Mouse (Mus musculus): ENCODE results near the gene Daam2. TPM values are rescaled to one million over a fixed set of nuclear protein-coding genes. Genes with fewer than 3 reads are reported as not detected.
"Not testable (repeated sequence)": the region's sequence is repeated elsewhere in the genome, so short reads cannot be mapped to it uniquely, and the experiment has no call there.

Gene Daam2
- polyA plus RNA-seq, 1 experiment from 2014 or later: 3.1 TPM

DNA sequence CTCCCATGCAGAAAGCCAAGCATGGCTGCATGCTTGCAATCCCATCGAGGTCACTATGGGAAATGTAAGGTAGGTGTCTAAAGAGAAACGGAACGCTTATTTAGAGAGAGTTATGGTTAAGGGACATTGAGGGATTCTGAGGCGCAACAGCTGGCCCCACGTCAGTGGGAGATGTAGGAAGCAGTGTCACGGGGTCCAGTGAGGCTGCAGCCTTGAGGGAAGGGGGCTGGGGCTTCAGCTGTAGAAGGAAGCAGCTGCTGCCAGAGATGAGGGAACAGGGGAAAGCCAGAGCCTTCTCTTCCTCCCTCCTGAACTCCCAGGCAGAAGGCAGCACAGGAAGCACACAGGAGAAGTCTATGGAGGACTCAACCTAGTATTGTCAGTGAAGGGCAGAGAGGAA, 113.2 kb downstream of the Daam2 start:
- peaks cover 22% of the 10 kb centered on the region for H3K36me3 ChIP-seq (replicated peaks; ENCODE audit: control insufficient read depth, insufficient read depth)
- no peak overlapping the region for H3K27ac ChIP-seq
- no peak overlapping the region for H3K4me3 ChIP-seq (replicated peaks; ENCODE audit: low read length)
- no peak for DNase-seq (ENCODE audit: low spot score)
- 91% methylated on average over 6 of the region's 6 CpGs for WGBS
- no peaks in the 10 kb centered on the region for H3K4me1 ChIP-seq (replicated peaks; ENCODE audit: control insufficient read depth, insufficient read depth, low read length)
- H3K27me3 ChIP-seq (ENCODE audit: control insufficient read depth, insufficient read depth, low read length): no peaks in the 10 kb centered on the region
- ATAC-seq (ENCODE audit: low FRiP score): no peak
- no peak overlapping the region for H3K9ac ChIP-seq
- no peaks in the 10 kb centered on the region for H3K9me3 ChIP-seq (ENCODE audit: control insufficient read depth, low read length)
- H3K4me2 ChIP-seq (replicated peaks): no peak overlapping the region

- H3K27me3 ChIP-seq (ENCODE audit: control insufficient read depth, insufficient read depth, low read length): no peaks in the 10 kb centered on the region
- no peaks in the 10 kb centered on the region for H3K4me1 ChIP-seq (replicated peaks; ENCODE audit: control insufficient read depth, insufficient read depth, low read length)
- H3K9ac ChIP-seq: no peak overlapping the region
- DNase-seq (ENCODE audit: low spot score): no peak
- H3K4me2 ChIP-seq (replicated peaks): no peak overlapping the region
- peaks cover 19% of the 10 kb centered on the region for H3K36me3 ChIP-seq (replicated peaks; ENCODE audit: control insufficient read depth, insufficient read depth)
- WGBS: 90% methylated on average over 8 of the region's 8 CpGs
- no peak overlapping the region for H3K27ac ChIP-seq
- H3K4me3 ChIP-seq (replicated peaks; ENCODE audit: low read length): no peak overlapping the region
- ATAC-seq (ENCODE audit: low FRiP score): no peak
- no peaks in the 10 kb centered on the region for H3K9me3 ChIP-seq (ENCODE audit: control insufficient read depth, low read length)
Measured at GRCm38 (mm10) chr17:49449230-49449608, 114.9 kb downstream of the Daam2 start.

GRCm38 (mm10) chr17:49448570-49449229, 115.4 kb downstream of the Daam2 start:
- WGBS: 79% methylated on average over 8 of the region's 9 CpGs
- H3K4me3 ChIP-seq (replicated peaks; ENCODE audit: low read length): no peak overlapping the region
- H3K9me3 ChIP-seq (ENCODE audit: control insufficient read depth, low read length): no peaks in the 10 kb centered on the region
- DNase-seq (ENCODE audit: low spot score) (no peak), ATAC-seq (ENCODE audit: low FRiP score) (no peak)
- no peak overlapping the region for H3K27ac ChIP-seq
- H3K27me3 ChIP-seq (ENCODE audit: control insufficient read depth, insufficient read depth, low read length): no peaks in the 10 kb centered on the region
- H3K36me3 ChIP-seq (replicated peaks; ENCODE audit: control insufficient read depth, insufficient read depth): peaks cover 14% of the 10 kb centered on the region
- no peaks in the 10 kb centered on the region for H3K4me1 ChIP-seq (replicated peaks; ENCODE audit: control insufficient read depth, insufficient read depth, low read length)
- no peak overlapping the region for H3K9ac ChIP-seq
- no peak overlapping the region for H3K4me2 ChIP-seq (replicated peaks)

GRCm38 (mm10) chr17:49442841-49443240, 121.3 kb downstream of the Daam2 start:
- not testable (repeated sequence) for ATAC-seq (ENCODE audit: low FRiP score)

DNA sequence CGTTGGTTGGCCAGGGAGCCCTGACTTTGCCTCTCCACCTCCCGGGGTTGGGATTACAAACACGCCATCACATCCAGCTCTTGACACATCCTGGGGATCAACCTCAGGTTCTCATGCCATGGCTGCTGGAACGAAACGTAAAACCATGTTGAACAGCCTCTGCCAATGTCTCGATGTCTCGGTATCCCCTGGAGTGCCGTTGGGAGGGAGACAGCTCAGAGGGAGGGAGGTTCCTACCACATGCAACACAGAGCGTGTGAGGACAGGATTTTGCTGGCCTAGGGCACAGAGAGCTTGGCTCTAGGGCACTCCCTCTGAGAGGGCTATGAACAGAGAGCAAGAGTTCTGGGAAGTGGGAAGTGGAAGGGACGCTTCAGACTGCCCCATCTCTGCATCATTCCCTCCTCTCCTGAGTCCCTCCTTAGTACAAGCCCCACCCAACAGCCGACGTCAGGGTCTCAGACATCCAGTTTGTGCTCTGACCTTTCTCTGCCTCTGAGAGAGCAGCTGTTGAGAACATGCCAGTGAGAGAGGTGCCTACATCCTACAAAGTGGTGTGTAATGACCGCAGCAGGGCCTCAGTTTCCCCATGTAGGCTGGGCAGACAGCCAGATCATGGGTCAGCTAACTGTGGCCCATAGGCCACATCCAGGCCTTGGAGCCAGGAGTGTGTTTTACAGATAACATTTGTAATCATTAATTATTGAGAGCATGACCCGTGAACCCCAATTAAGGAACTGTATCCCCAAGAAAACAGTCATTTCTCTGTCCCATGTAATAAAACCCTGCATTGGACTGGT, 123.6 kb downstream of the Daam2 start:
- H3K4me2 ChIP-seq (replicated peaks): no peak overlapping the region
- DNase-seq (ENCODE audit: low spot score): no peak
- H3K27ac ChIP-seq: no peak overlapping the region
- H3K9me3 ChIP-seq (ENCODE audit: control insufficient read depth, low read length): no peaks in the 10 kb centered on the region
- WGBS: 85% methylated on average over 14 of the region's 14 CpGs
- no peak overlapping the region for H3K9ac ChIP-seq
- no peaks in the 10 kb centered on the region for H3K4me1 ChIP-seq (replicated peaks; ENCODE audit: control insufficient read depth, insufficient read depth, low read length)
- ATAC-seq (ENCODE audit: low FRiP score): no peak
- no peak overlapping the region for H3K4me3 ChIP-seq (replicated peaks; ENCODE audit: low read length)
- H3K36me3 ChIP-seq (replicated peaks; ENCODE audit: control insufficient read depth, insufficient read depth): 0 out of 2 replicates have a peak, but pooled peaks cover 4% of the 10 kb centered on the region
- no peaks in the 10 kb centered on the region for H3K27me3 ChIP-seq (ENCODE audit: control insufficient read depth, insufficient read depth, low read length)

More at GRCm38 (mm10) chr17:49442841-49443240, 121.3 kb downstream of the Daam2 start:
- not testable (repeated sequence) for H3K36me3 ChIP-seq (replicated peaks; ENCODE audit: control insufficient read depth, insufficient read depth); H3K9ac ChIP-seq; H3K4me1 ChIP-seq (replicated peaks; ENCODE audit: control insufficient read depth, insufficient read depth, low read length); H3K27me3 ChIP-seq (ENCODE audit: control insufficient read depth, insufficient read depth, low read length); DNase-seq (ENCODE audit: low spot score); H3K9me3 ChIP-seq (ENCODE audit: control insufficient read depth, low read length); H3K4me2 ChIP-seq (replicated peaks); H3K4me3 ChIP-seq (replicated peaks; ENCODE audit: low read length); H3K27ac ChIP-seq
- 71% methylated on average over 3 of the region's 3 CpGs for WGBS

- ATAC-seq (ENCODE audit: low FRiP score): no peak
- H3K27ac ChIP-seq: no peak overlapping the region
- no peak overlapping the region for H3K4me2 ChIP-seq (replicated peaks)
- no peak for DNase-seq (ENCODE audit: low spot score)
- peaks cover 11% of the 10 kb centered on the region for H3K36me3 ChIP-seq (replicated peaks; ENCODE audit: control insufficient read depth, insufficient read depth)
- H3K27me3 ChIP-seq (ENCODE audit: control insufficient read depth, insufficient read depth, low read length): no peaks in the 10 kb centered on the region
- H3K4me3 ChIP-seq (replicated peaks; ENCODE audit: low read length): no peak overlapping the region
- H3K9me3 ChIP-seq (ENCODE audit: control insufficient read depth, low read length): no peaks in the 10 kb centered on the region
- 88% methylated on average over 4 of the region's 4 CpGs for WGBS
- H3K4me1 ChIP-seq (replicated peaks; ENCODE audit: control insufficient read depth, insufficient read depth, low read length): no peaks in the 10 kb centered on the region
- no peak overlapping the region for H3K9ac ChIP-seq
Measured at GRCm38 (mm10) chr17:49439706-49440105, 124.4 kb downstream of the Daam2 start.

DNA sequence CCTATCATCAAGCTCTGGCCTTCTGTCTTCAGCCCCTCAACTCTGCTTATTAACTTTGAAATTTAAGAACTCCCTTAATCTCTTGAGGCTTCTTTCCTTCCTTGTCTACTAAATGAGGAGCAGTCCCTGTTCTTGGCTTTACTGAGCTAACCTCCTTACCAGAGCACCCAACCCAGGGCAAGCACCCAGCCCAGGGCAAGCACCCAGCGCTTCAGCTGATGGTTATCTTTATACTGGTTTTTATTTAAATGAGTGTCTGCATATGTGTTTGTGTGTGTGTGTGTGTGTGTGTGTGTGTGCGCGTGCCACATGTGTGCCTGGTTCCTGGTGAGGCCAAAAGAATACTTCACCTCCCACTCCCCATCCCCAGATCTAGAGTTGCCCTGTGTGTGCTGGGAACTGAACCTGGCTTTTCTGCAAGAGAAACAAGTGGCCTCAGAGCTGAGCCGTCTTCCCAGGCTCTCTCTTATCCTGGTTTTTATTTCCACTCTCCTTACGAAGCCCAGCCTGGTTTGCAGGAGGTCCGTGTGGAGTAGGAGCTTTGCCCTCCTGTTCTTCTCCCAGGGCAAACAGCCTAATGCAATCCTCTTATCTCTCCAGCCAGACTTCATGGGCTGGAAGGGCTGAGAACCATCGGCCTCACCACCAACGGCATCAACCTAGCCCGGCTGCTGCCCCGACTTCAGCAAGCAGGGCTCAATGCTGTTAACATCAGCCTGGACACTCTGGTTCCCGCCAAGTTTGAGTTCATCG, 125.1 kb downstream of the Daam2 start:
- ATAC-seq (ENCODE audit: low FRiP score): no peak
- Histone ChIP-seq H3K36me3 (replicated peaks; ENCODE audit: control insufficient read depth, insufficient read depth) (peaks cover 14% of the 10 kb centered on the region), H3K4me3 (replicated peaks; ENCODE audit: low read length) (no peak overlapping the region)

DNA sequence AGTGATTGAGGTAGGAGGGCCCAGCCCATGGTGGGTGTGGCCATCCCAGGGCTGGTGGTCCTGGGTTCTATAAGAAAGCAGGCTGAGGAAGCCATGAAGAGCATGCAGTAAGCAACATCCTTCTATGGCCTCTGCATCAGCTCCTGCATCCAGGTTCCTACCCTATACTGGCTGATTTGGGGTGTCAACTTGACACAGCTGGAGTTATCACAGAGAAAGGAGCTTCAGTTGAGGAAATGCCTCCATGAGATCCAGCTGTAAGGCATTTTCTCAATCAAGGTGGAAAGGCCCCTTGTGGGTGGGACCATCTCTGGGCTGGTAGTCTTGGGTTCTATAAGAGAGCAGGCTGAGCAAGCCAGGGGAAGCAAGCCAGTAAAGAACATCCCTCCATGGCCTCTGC, 126.8 kb downstream of the Daam2 start:
- H3K36me3 ChIP-seq (replicated peaks; ENCODE audit: control insufficient read depth, insufficient read depth): peaks cover 14% of the 10 kb centered on the region
- not testable (repeated sequence) for H3K9me3 ChIP-seq (ENCODE audit: control insufficient read depth, low read length); H3K4me2 ChIP-seq (replicated peaks); ATAC-seq (ENCODE audit: low FRiP score); H3K27me3 ChIP-seq (ENCODE audit: control insufficient read depth, insufficient read depth, low read length); DNase-seq (ENCODE audit: low spot score); H3K4me1 ChIP-seq (replicated peaks; ENCODE audit: control insufficient read depth, insufficient read depth, low read length); H3K27ac ChIP-seq; H3K9ac ChIP-seq; H3K4me3 ChIP-seq (replicated peaks; ENCODE audit: low read length)

More for the DNA sequence above, 125.1 kb downstream of the Daam2 start:
- no peaks in the 10 kb centered on the region for H3K4me1 ChIP-seq (replicated peaks; ENCODE audit: control insufficient read depth, insufficient read depth, low read length)
- no peaks in the 10 kb centered on the region for H3K9me3 ChIP-seq (ENCODE audit: control insufficient read depth, low read length)
- no peak for DNase-seq (ENCODE audit: low spot score)
- no peak overlapping the region for H3K27ac ChIP-seq
- 91% methylated on average over 12 of the region's 12 CpGs for WGBS
- no peak overlapping the region for H3K9ac ChIP-seq
- H3K27me3 ChIP-seq (ENCODE audit: control insufficient read depth, insufficient read depth, low read length): no peaks in the 10 kb centered on the region
- no peak overlapping the region for H3K4me2 ChIP-seq (replicated peaks)

- no peaks in the 10 kb centered on the region for H3K9me3 ChIP-seq (ENCODE audit: control insufficient read depth, low read length)
- H3K4me3 ChIP-seq (replicated peaks; ENCODE audit: low read length): no peak overlapping the region
- ATAC-seq (ENCODE audit: low FRiP score): no peak
- DNase-seq (ENCODE audit: low spot score): no peak
- H3K27me3 ChIP-seq (ENCODE audit: control insufficient read depth, insufficient read depth, low read length): no peaks in the 10 kb centered on the region
- H3K9ac ChIP-seq: no peak overlapping the region
- no peak overlapping the region for H3K27ac ChIP-seq
- H3K4me1 ChIP-seq (replicated peaks; ENCODE audit: control insufficient read depth, insufficient read depth, low read length): no peaks in the 10 kb centered on the region
- 88% methylated on average over 6 of the region's 6 CpGs for WGBS
- peaks cover 14% of the 10 kb centered on the region for H3K36me3 ChIP-seq (replicated peaks; ENCODE audit: control insufficient read depth, insufficient read depth)
- H3K4me2 ChIP-seq (replicated peaks): no peak overlapping the region
Measured at GRCm38 (mm10) chr17:49436631-49437030, 127.5 kb downstream of the Daam2 start.
